Mouse (Mus musculus) CD4-positive helper T cell, adult 2 months (primary cell): ENCODE results near the gene Ints14.

Experiments
- DNase-seq: peaks from one replicate; pipeline ENCODE4 v3.0.0-alpha.2; 2012; ENCODE audit warnings: low read depth, missing footprints, low spot score

Ints14 gene

GRCm38 (mm10) chr9:64960117-64960977 lies at the start of gene Ints14:
Gene Ints14, plus strand, starts transcription at chr9:64960905.
- peak; percentile 95 for DNase-seq

- no peak for DNase-seq
Measured at GRCm38 (mm10) chr9:64913406-64913805, 47.3 kb upstream of the Ints14 start.

GRCm38 (mm10) chr9:64913973-64914372 lies 46.7 kb upstream of the Ints14 start:
- DNase-seq: no peak

GRCm38 (mm10) chr9:64914629-64915028 lies 46.1 kb upstream of the Ints14 start:
- peak; percentile 30 for DNase-seq

GRCm38 (mm10) chr9:64918560-64918959 lies 42.1 kb upstream of the Ints14 start:
- peak; percentile 82 for DNase-seq

GRCm38 (mm10) chr9:64925771-64926170 lies 34.9 kb upstream of the Ints14 start:
- DNase-seq: no peak

- no peak for DNase-seq
Measured at GRCm38 (mm10) chr9:64926201-64926991, 34.3 kb upstream of the Ints14 start.

- no peak for DNase-seq
Measured at GRCm38 (mm10) chr9:64930256-64930655, 30.4 kb upstream of the Ints14 start.

GRCm38 (mm10) chr9:64931751-64932610 lies 28.7 kb upstream of the Ints14 start:
- no peak for DNase-seq

GRCm38 (mm10) chr9:64934015-64934754 lies 26.5 kb upstream of the Ints14 start:
- DNase-seq: no peak

- peak; percentile 77 for DNase-seq
Measured at GRCm38 (mm10) chr9:64936508-64936907, 24.2 kb upstream of the Ints14 start.

GRCm38 (mm10) chr9:64937491-64937890 lies 23.2 kb upstream of the Ints14 start:
- no peak for DNase-seq

- DNase-seq: no peak
Measured at GRCm38 (mm10) chr9:64938535-64938934, 22.2 kb upstream of the Ints14 start.

GRCm38 (mm10) chr9:64939281-64939680 lies 21.4 kb upstream of the Ints14 start:
- no peak for DNase-seq

- no peak for DNase-seq
Measured at GRCm38 (mm10) chr9:64939790-64940189, 20.9 kb upstream of the Ints14 start.

GRCm38 (mm10) chr9:64940731-64941346 lies 19.9 kb upstream of the Ints14 start:
- no peak for DNase-seq

- DNase-seq: no peak
Measured at GRCm38 (mm10) chr9:64941650-64942049, 19.1 kb upstream of the Ints14 start.

- no peak for DNase-seq
Measured at GRCm38 (mm10) chr9:64943997-64944396, 16.7 kb upstream of the Ints14 start.

GRCm38 (mm10) chr9:64947483-64948095 lies 13.1 kb upstream of the Ints14 start:
- no peak for DNase-seq

- DNase-seq: no peak
Measured at GRCm38 (mm10) chr9:64951161-64951657, 9.5 kb upstream of the Ints14 start, which contains the start of gene Slc24a1. Gene Slc24a1, minus strand, starts transcription at chr9:64951607.
